Mouse (Mus musculus): ENCODE measurements around the gene Ly6g6c.

The Ly6g6c gene

DNA sequence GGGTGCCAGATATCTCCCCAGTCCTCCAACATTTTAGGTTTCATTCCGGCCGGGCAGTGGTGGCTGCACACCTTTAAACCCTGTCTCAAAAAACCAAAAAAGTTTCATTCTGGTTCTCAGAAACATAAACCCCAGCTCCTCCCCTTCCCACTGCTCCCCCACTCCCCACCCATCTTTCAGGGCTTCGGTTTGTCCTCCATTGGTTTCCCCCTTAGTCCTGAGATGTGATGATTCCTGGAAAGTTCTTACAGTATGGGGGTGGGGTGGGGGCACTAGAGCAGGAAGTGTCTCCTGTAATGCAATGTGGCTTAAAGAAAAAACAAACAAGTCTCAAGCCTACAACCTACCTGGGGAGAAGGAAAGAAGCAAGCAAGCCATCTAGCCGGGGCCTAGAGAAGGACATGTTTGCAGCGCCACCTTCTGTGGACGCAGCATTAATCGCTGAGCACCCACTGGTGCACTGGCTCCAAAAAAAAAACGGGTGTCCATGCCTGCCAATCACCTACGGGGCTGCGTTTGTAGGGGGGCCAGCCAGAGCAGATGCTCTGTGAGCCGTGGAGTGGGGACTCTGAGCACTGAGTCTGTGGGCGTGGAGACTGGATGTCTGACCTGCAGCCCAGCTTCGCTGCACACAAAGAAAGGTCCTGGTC, 40.7 kb downstream of the Ly6g6c start:
- in situ Hi-C loops (cut with MboI, MseI) = loop anchor here (25.0 kb wide), 1 partner anchor 469 kb away; the partner anchor contains the start of genes Atf6b, Fkbpl, Ppt2 and Prrt1

DNA sequence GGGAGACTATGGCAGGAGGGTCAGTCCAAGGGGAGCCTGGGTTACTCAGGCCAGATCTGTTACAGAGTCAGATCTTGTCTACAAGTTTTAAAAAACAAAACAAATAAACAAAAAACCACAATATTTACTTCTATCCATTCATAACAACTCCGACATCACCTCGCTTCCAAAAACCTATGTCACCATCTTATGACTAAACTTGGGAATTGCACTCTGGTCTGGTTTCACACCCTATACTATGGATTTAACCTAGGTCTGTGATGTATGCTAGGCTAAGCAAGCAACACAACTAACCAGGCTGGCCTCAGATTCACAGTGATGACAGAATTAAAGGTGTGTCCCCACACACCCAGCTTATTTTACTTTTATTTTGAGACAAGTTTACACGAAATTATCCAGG, 41.3 kb downstream of the Ly6g6c start:
- in situ Hi-C loops (cut with MboI, MseI) = loop anchor here (25.0 kb wide), 1 partner anchor 469 kb away; the partner anchor contains the start of genes Atf6b, Fkbpl, Ppt2 and Prrt1

DNA sequence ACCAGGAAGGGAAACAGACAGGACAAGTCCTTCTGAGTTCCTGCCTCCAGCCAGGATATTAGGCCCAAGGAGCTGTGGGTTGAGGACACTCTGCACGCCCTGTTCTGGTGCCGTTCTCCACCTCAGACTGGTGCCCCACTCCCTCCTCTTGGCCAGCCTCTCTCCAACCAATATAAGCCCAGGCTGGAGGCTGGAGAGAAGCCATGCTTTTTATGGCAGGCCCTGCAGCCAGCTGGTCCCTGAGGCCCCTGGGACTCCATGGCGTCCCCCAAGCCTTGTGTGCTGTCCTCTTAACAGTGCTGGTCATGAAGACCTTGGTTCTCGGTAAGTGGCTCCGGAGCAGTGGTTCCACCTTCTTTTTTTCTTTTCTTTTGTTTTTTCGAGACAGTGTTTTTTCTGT, 42.9 kb downstream of the Ly6g6c start, which contains the start of gene Ly6g5c:
TSS of gene Ly6g5c (plus strand) at position 183 of the 400 bp plus-strand sequence.
- in situ Hi-C loops (cut with MboI, MseI) = loop anchor here (25.0 kb wide), 1 partner anchor 471 kb away; the partner anchor contains the start of genes Atf6b, Fkbpl, Ppt2 and Prrt1

DNA sequence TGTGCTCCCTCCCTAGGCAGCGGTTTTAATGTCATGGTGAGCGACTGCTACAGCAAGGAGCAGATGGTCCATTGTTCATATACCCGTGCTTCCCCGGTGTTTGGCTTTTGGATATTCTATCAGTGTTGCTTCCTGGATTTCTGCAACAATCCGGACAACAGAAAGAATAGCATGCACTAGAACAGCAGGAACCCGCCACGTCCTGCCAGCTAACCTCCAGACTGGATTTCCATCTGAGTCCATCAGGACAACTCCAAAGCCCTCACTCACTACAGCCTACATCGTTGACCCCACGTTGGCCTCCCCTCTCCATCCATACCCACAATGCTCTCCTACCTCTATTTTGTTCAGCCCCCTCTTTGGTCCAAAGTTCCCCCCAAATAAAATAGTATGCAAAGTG, 46.6 kb downstream of the Ly6g6c start:
- in situ Hi-C loops (cut with MboI, MseI) = loop anchor here (25.0 kb wide), 1 partner anchor 474 kb away; the partner anchor contains the start of genes Atf6b, Fkbpl, Ppt2 and Prrt1

DNA sequence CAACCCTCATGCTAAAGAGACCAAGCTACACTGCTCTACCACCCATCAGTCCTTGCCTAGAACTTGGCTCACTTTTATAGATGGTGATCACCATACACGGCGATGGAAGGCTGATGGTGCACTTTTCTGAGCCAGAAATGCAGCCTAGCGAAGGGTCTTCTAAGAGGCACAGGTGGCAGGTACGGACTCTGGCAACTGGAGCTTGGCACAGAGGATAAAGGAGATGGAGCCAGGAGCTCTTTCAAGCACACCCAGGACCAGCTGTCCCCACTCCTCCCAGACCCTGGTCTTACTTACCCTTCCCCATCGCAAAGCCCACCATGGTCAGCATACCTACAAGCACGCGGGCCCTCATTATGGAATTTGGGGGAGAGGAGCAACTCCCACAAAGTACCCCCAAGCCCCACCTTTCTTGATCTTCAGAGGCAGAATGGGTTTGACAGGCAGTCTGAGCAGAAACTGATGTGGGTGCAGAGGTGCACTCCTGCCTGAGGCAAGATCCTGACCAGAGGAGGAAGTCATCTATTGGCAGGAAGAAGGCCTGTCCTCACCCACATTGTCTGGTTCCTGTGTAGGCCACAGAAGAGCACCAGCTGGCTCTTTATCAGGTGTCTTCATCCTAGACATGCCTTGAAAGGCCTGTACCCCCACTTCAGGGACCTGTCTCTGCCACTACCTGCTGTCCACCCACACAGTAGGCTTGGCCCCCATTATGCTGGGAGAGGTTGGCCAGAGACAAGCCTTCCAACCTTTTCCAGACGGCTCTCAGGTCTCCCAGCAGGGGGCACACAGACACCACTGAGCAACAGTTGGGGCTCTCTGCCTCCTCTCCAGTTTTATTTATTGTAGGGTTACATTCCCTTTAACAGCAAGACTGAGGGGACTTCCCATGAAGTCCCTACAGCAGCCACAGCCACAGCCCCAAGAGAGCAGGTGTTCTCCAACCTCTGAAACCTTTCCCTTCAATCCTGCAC, 50.1 kb downstream of the Ly6g6c start, which contains the start of gene Ly6g5b:
TSS of gene Ly6g5b (minus strand) at position 383 of the 974 bp plus-strand sequence.
- in situ Hi-C loops (cut with MboI, MseI) = loop anchor here (25.0 kb wide), 1 partner anchor 478 kb away; the partner anchor contains the start of genes Atf6b, Fkbpl, Ppt2 and Prrt1
